ENCODE assay signal across 15 mouse cellular contexts in genomic region chr10:68114955-68115354, GRCm38 (mm10).
"Had no signal": no experiment of that assay in that cellular context is flagged by ENCODE, and none has a peak within 500 bp of the region (broad histone marks: within the 10 kb centered on the region; RNA-seq: fewer than 3 reads in every experiment).

No protein-coding gene starts in this region.

- H3K4me2 ChIP-seq: limb, embryonic 13.5 days; neural tube, embryonic 15.5 days; stomach, embryonic 15.5 days had no signal

- DNase-seq: kidney, adult 8-10 months; kidney, postnatal 25 days; left cerebral cortex, postnatal 4 days; lung, adult 18-20 months; midbrain, embryonic 14.5 days; right cerebral cortex, postnatal 4 days; spleen, adult 18-20 months; thymus, adult 2 months; thymus, postnatal 25 days had no signal

- ATAC-seq: intestine, postnatal 0 days had no signal

- H3K36me3 ChIP-seq: neural tube, embryonic 15.5 days had no signal

- H3K27ac ChIP-seq: limb, embryonic 13.5 days; midbrain, embryonic 10.5 days; neural tube, embryonic 15.5 days; stomach, embryonic 15.5 days had no signal

- H3K4me1 ChIP-seq: stomach, embryonic 15.5 days had no signal

- H3K9ac ChIP-seq: limb, embryonic 13.5 days; neural tube, embryonic 15.5 days; stomach, embryonic 15.5 days had no signal

- H3K9me3 ChIP-seq: limb, embryonic 13.5 days; midbrain, embryonic 10.5 days; neural tube, embryonic 15.5 days; stomach, embryonic 15.5 days had no signal

- H3K27me3 ChIP-seq: limb, embryonic 13.5 days; neural tube, embryonic 15.5 days; stomach, embryonic 15.5 days had no signal

- H3K4me3 ChIP-seq: limb, embryonic 13.5 days; midbrain, embryonic 10.5 days; myocyte; neural tube, embryonic 15.5 days; stomach, embryonic 15.5 days had no signal
